Mouse (Mus musculus) urinary bladder, postnatal 4 days (tissue): Measurements from ENCODE around the gene Irf2bpl.

Experiments
- DNase-seq, 2 experiments: peaks; one replicate each; pipeline ENCODE4 v3.0.0; 2021 to 2022; ENCODE audit warnings: low spot score in 2 of 2

Irf2bpl gene

GRCm38 (mm10) chr12:86859924-86860790 is 24.4 kb downstream of the Irf2bpl start:
- DNase-seq: no peak

GRCm38 (mm10) chr12:86858983-86859872 is 25.4 kb downstream of the Irf2bpl start:
- DNase-seq: no peak

- DNase-seq: no peak
These were observed 26.1 kb downstream of the Irf2bpl start for GRCm38 (mm10) chr12:86858498-86858897.

- no peak for DNase-seq
These were observed 27.3 kb downstream of the Irf2bpl start for GRCm38 (mm10) chr12:86857290-86857689.

- peak; percentile 61 to 77 for DNase-seq
These were observed 28.9 kb downstream of the Irf2bpl start for GRCm38 (mm10) chr12:86855670-86856069.

GRCm38 (mm10) chr12:86853516-86853915 is 31.1 kb downstream of the Irf2bpl start:
- no peak for DNase-seq

GRCm38 (mm10) chr12:86851313-86851712 is 33.3 kb downstream of the Irf2bpl start:
- DNase-seq: no peak

GRCm38 (mm10) chr12:86850746-86851145 is 33.9 kb downstream of the Irf2bpl start:
- no peak for DNase-seq

- DNase-seq: no peak
These were observed 34.5 kb downstream of the Irf2bpl start for GRCm38 (mm10) chr12:86849945-86850626.

- no peak for DNase-seq
These were observed 41.6 kb downstream of the Irf2bpl start for GRCm38 (mm10) chr12:86842866-86843459.

GRCm38 (mm10) chr12:86840526-86840925 is 44.1 kb downstream of the Irf2bpl start:
- no peak for DNase-seq

GRCm38 (mm10) chr12:86838181-86838580 is 46.4 kb downstream of the Irf2bpl start:
- DNase-seq: no peak

GRCm38 (mm10) chr12:86836431-86837047 is 48.1 kb downstream of the Irf2bpl start:
- peak; percentile 85 to 87 for DNase-seq

- DNase-seq: no peak
These were observed 48.7 kb downstream of the Irf2bpl start for GRCm38 (mm10) chr12:86835899-86836298.

- DNase-seq: no peak
These were observed 50.2 kb downstream of the Irf2bpl start for GRCm38 (mm10) chr12:86834416-86834772.

GRCm38 (mm10) chr12:86833711-86834415 is 50.7 kb downstream of the Irf2bpl start:
- DNase-seq: peak; percentile 79 to 84

GRCm38 (mm10) chr12:86832551-86833182 is 51.9 kb downstream of the Irf2bpl start:
- no peak for DNase-seq

GRCm38 (mm10) chr12:86831591-86832550 is 52.7 kb downstream of the Irf2bpl start:
- DNase-seq: no peak
